25 mouse cellular contexts compared by ENCODE assay signal in genomic region chr7:114027406-114027805, GRCm38 (mm10).
DNase-seq lines count a peak whose midpoint lies in the region; ATAC-seq lines count a peak whose summit lies in the region.
"Had no signal": no experiment of that assay in that cellular context is flagged by ENCODE, and none has a peak within 500 bp of the region (broad histone marks: within the 10 kb centered on the region; RNA-seq: fewer than 3 reads in every experiment).

No protein-coding gene starts in this region.

- H3K4me2 ChIP-seq in hindbrain, embryonic 16.5 days (ENCODE audit: low read length), result no peak overlapping the region
- H3K4me2 ChIP-seq in hindbrain, embryonic 12.5 days (replicated peaks), result no peak overlapping the region
- H3K4me2 ChIP-seq: limb, embryonic 13.5 days; liver, embryonic 12.5 days; midbrain, embryonic 12.5 days; neural tube, embryonic 12.5 days had no signal

- H3K9me3 ChIP-seq in hindbrain, embryonic 16.5 days (ENCODE audit: control insufficient read depth, low read length), result no peaks in the 10 kb centered on the region
- H3K9me3 ChIP-seq in hindbrain, embryonic 12.5 days (replicated peaks), result no peaks in the 10 kb centered on the region
- H3K9me3 ChIP-seq: limb, embryonic 13.5 days; midbrain, embryonic 12.5 days; neural tube, embryonic 12.5 days had no signal

- H3K27me3 ChIP-seq in hindbrain, embryonic 16.5 days (replicated peaks; ENCODE audit: control insufficient read depth, insufficient read depth, low read length), result no peaks in the 10 kb centered on the region
- H3K27me3 ChIP-seq in hindbrain, embryonic 12.5 days, result no peaks in the 10 kb centered on the region
- H3K27me3 ChIP-seq: liver, embryonic 12.5 days; midbrain, embryonic 12.5 days; neural tube, embryonic 12.5 days had no signal

- ATAC-seq in hindbrain, embryonic 16.5 days, result peak; percentile 66; the same call in 1 of the 2 replicates
- no peak for ATAC-seq in hindbrain, embryonic 12.5 days (ENCODE audit: low FRiP score)
- peak; percentile 81 for ATAC-seq in cerebellum, adult (ENCODE audit: insufficient number of reproducible peaks, low FRiP score, low TSS enrichment)
- ATAC-seq: activated CD4-positive, CD25-positive, alpha-beta regulatory T cell, adult 4 months; forebrain, embryonic 14.5 days; inflammation-experienced regulatory T-cells, adult 6 months; liver, embryonic 12.5 days had no signal

- H3K36me3 ChIP-seq in hindbrain, embryonic 16.5 days (ENCODE audit: control insufficient read depth, insufficient read depth, low read length), result 0 out of 2 replicates have a peak, but pooled peaks cover 3% of the 10 kb centered on the region
- H3K36me3 ChIP-seq in hindbrain, embryonic 12.5 days, result no peaks in the 10 kb centered on the region
- H3K36me3 ChIP-seq: limb, embryonic 13.5 days; liver, embryonic 12.5 days; midbrain, embryonic 12.5 days; neural tube, embryonic 12.5 days had no signal

- no peak overlapping the region for H3K4me3 ChIP-seq in hindbrain, embryonic 16.5 days (ENCODE audit: low read length)
- no peak overlapping the region for H3K4me3 ChIP-seq in hindbrain, embryonic 12.5 days
- H3K4me3 ChIP-seq: layer of hippocampus, adult 2 months; limb, embryonic 13.5 days; liver, embryonic 12.5 days; midbrain, embryonic 12.5 days; neural tube, embryonic 12.5 days had no signal

- no peaks in the 10 kb centered on the region for H3K4me1 ChIP-seq in hindbrain, embryonic 16.5 days (ENCODE audit: control insufficient read depth, insufficient read depth, low read depth, low read length)
- no peaks in the 10 kb centered on the region for H3K4me1 ChIP-seq in hindbrain, embryonic 12.5 days
- H3K4me1 ChIP-seq: limb, embryonic 13.5 days; liver, embryonic 12.5 days; midbrain, embryonic 12.5 days; neural tube, embryonic 12.5 days had no signal

- no peak overlapping the region for H3K27ac ChIP-seq in hindbrain, embryonic 16.5 days (ENCODE audit: low read depth, low read length)
- H3K27ac ChIP-seq in hindbrain, embryonic 12.5 days, result no peak overlapping the region
- H3K27ac ChIP-seq: layer of hippocampus, adult 2 months; limb, embryonic 13.5 days; liver, embryonic 12.5 days; midbrain, embryonic 12.5 days; neural tube, embryonic 12.5 days; stomach, postnatal 0 days had no signal

- WGBS in hindbrain, embryonic 16.5 days, result 90% methylated on average over 3 of the region's 3 CpGs
- 91% methylated on average over 3 of the region's 3 CpGs for WGBS in hindbrain, embryonic 12.5 days

- DNase-seq in cerebellum, adult 11-12 months, result peak; percentile 95
- peak; percentile 94 to 96 for DNase-seq in cerebellum, postnatal 10 days
- no peak for DNase-seq in kidney, adult 8-10 months
- DNase-seq in frontal cortex, postnatal 10 days (ENCODE audit: low spot score in 2 of 2), result no peak
- DNase-seq: adrenal gland, adult 8-10 months; gastrocnemius, postnatal 25 days; kidney, adult 9 months; kidney, postnatal 25 days; layer of hippocampus, postnatal 36 days; lung, adult 18-20 months; lung, postnatal 10 days; right cerebral cortex, postnatal 14 days; thymus, adult 2 months had no signal

- no peak overlapping the region for H3K9ac ChIP-seq in hindbrain, embryonic 16.5 days (ENCODE audit: low read depth, low read length)
- H3K9ac ChIP-seq in hindbrain, embryonic 12.5 days, result no peak overlapping the region
- H3K9ac ChIP-seq: limb, embryonic 13.5 days; liver, embryonic 12.5 days; midbrain, embryonic 12.5 days; neural tube, embryonic 12.5 days had no signal

Comparison
In these comparisons a context has a peak if more than half of its experiments do, and no peak if none do; other contexts are left out.
1. DNase-seq: peak in cerebellum, adult 11-12 months (single experiment) and cerebellum, postnatal 10 days (2 of 2); none in kidney, adult 8-10 months (0 of 2) and frontal cortex, postnatal 10 days (0 of 2).